Mouse (Mus musculus) liver, embryonic 14.5 days (tissue): ENCODE results near the gene Mterf1a.

ENCODE experiments used
- CTCF ChIP-seq: IDR thresholded peaks from 2 replicates; pipeline ENCODE4 v1.5.1; 2016; ENCODE audit warnings: antibody characterized with exemption, low read depth, control low read depth
- EP300 ChIP-seq: IDR thresholded peaks from 2 replicates; pipeline ENCODE4 v1.6.1; 2016; ENCODE audit warnings: antibody characterized with exemption, low read depth

- TF ChIP-seq CTCF (no peak), EP300 (no peak)
These were observed 11.7 kb upstream of the Mterf1a start for GRCm38 (mm10) chr5:3905471-3905870.
